Mouse (Mus musculus) right cerebral cortex, adult 2 months (tissue): ENCODE results near the gene Gm3250.
"Not testable (repeated sequence)": the region's sequence is repeated elsewhere in the genome, so short reads cannot be mapped to it uniquely, and the experiment has no call there.

Experiments used
- DNase-seq, 2 experiments: peaks; one replicate each; pipeline ENCODE4 v3.0.0; 2021 to 2022; ENCODE audit warnings: low spot score in 2 of 2

Gm3250 gene

DNA sequence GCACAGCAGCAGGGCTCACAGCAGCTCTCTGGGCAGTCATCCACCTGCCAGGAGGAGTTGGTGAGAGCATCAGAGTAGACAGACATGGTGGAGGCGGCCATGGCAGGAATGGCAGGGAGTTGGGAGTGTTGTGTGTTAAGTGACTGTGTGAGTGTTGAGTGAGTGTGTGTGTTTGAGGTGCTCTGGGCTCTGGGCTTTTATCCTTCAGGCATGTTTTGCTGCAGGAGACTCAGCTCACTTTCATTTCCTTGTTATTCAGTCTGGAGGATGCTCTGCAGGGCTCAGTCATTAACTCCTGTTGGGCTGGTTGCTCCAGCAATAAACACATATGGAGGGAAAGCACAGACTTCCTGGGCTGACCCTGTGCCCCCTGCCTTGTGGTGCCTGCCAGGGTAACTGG lies at the start of gene Gm3250:
Gm3250 (minus strand) TSS at position 101 of the 400 bp plus-strand sequence.
- DNase-seq: not testable (repeated sequence)

- no peak for DNase-seq
Measured at GRCm38 (mm10) chr10:77826951-77827350, 44.6 kb upstream of the Gm3250 start, which contains the start of gene Krtap10-4. Gene Krtap10-4, minus strand, starts transcription at chr10:77827095.

DNA sequence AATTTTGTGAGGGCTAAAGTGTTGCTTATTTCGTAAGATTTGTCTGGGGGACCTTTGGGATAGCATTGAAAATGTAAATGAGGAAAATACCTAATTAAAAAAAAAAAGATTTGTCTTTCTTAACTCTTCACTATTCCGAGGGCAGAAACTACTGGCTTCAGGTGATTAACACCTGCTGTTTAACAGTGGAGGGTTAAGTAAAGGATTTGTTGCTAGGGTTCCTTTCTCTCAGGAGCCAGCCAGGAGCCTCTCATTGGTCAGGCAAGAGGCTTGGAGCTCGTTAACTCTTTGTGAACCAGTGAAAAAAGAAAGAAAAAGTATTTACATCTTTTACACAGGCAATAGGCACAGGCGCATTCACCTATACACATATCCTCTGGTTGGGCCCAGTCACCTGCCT lies 36.9 kb upstream of the Gm3250 start:
- no peak for DNase-seq

GRCm38 (mm10) chr10:77818523-77818922 lies 36.2 kb upstream of the Gm3250 start:
- DNase-seq: no peak

- no peak for DNase-seq
Measured at GRCm38 (mm10) chr10:77815514-77815913, 33.2 kb upstream of the Gm3250 start.

- DNase-seq: no peak
Measured at GRCm38 (mm10) chr10:77814382-77814781, 32.0 kb upstream of the Gm3250 start, which contains the start of gene Gm2696. Gene Gm2696, plus strand, starts transcription at chr10:77814682.

- DNase-seq: no peak
Measured at GRCm38 (mm10) chr10:77811743-77812142, 29.4 kb upstream of the Gm3250 start, which contains the start of gene Gm9507. Gene Gm9507, minus strand, starts transcription at chr10:77811843.

- DNase-seq: no peak
Measured at GRCm38 (mm10) chr10:77804095-77804494, 21.8 kb upstream of the Gm3250 start.

- no peak for DNase-seq
Measured at GRCm38 (mm10) chr10:77798921-77799508, 16.7 kb upstream of the Gm3250 start, which contains the start of gene Gm19668. Gene Gm19668, minus strand, starts transcription at chr10:77799133.

DNA sequence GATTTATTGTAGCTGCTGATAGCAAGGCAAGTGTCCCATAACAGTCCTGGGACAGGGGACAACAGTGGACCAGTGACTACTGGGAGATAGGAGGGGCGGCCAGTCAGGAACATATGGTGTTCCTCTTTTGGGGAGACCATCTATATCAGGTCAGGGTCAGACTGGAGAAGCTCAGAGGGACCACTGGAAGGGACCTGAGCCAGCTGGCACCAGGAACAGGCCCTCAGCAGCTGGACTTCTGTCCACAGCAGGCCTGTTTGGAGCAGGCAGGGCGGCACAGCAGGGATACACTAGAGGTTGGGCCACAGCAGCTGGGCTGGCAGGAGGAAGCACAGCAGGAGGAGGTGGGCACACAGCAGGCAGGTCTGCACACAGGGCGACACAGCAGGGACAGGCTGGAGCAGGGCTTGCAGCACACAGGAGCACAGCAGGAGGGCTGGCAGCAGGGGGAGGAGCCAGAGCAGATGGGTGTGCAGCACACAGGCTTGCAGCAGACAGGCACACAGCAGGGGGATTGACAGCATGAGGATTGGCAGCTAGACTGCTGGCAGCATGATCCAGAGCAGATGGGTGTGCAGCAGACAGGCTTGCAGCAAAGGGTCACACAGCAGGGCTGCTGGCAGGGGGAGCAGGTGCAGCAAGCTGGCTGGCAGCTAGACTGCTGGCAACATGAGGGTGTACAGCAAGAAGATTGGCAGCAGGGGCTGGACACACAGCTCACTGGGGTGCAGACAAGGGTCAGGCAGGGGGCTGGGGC lies 16.0 kb upstream of the Gm3250 start:
- DNase-seq: not testable (repeated sequence)

- no peak for DNase-seq
Measured at GRCm38 (mm10) chr10:77797677-77798076, 15.3 kb upstream of the Gm3250 start.

GRCm38 (mm10) chr10:77794976-77795375 lies 12.6 kb upstream of the Gm3250 start, which contains the start of gene Gm9639:
Gene Gm9639, minus strand, starts transcription at chr10:77795076.
- no peak for DNase-seq

DNA sequence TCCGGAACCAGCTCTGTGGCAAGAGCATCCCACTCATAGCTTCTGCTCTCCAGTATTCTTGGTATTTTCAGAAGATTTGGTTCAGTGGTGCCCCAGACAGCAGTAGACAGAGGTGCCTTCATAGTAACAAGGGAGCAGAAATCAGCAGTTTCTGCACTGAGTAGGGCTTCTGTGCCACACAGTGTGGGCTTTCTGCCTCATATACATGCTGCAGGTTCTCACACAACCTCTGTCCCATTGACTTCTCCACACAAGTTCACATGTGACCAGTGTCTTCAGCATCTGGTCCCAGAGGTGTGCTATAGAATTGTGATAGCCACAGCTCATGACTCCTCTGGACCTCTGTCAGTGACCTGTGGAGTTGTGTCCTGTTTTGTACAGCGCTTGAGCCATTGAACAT lies 6.3 kb upstream of the Gm3250 start:
- no peak for DNase-seq

DNA sequence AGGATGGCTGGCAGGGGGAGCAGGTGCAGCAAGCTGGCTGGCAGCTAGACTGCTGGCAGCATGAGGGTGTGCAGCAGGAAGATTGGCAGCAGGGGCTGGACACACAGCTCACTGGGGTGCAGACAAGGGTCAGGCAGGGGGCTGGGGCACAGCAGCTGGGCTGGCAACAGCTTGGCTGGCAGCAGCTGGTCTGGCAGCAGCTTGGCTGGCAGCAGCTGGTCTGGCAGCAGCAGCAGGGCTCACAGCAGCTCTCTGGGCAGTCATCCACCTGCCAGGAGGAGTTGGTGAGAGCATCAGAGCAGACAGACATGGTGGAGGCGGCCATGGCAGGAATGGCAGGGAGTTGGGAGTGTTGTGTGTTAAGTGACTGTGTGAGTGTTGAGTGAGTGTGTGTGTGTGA lies 5.5 kb upstream of the Gm3250 start, which contains the start of gene Gm7137:
Gm7137 (minus strand) TSS at position 325 of the 400 bp plus-strand sequence.
- DNase-seq: peak in 1 of 2 experiments; percentile 12

GRCm38 (mm10) chr10:77783396-77783795 lies 1.1 kb upstream of the Gm3250 start:
- not testable (repeated sequence) for DNase-seq

DNA sequence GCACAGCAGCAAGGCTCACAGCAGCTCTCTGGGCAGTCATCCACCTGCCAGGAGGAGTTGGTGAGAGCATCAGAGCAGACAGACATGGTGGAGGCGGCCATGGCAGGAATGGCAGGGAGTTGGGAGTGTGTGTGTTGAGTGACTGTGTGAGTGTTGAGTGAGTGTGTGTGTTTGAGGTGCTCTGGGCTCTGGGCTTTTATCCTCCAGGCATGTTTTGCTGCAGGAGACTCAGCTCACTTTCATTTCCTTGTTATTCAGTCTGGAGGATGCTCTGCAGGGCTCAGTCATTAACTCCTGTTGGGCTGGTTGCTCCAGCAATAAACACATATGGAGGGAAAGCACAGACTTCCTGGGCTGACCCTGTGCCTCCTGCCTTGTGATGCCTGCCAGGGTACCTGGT lies 5.5 kb downstream of the Gm3250 start, which contains the start of gene Gm7138:
Gm7138 (minus strand) TSS at position 101 of the 400 bp plus-strand sequence.
- not testable (repeated sequence) for DNase-seq

GRCm38 (mm10) chr10:77772142-77772541 lies 10.2 kb downstream of the Gm3250 start:
- not testable (repeated sequence) for DNase-seq

DNA sequence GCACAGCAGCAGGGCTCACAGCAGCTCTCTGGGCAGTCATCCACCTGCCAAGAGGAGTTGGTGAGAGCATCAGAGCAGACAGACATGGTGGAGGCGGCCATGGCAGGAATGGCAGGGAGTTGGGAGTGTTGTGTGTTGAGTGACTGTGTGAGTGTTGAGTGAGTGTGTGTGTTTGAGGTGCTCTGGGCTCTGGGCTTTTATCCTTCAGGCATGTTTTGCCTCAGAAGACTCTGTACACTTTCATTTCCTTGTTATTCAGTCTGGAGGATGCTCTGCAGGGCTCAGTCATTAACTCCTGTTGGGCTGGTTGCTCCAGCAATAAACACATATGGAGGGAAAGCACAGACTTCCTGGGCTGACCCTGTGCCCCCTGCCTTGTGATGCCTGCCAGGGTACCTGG lies 11.1 kb downstream of the Gm3250 start, which contains the start of gene Gm3238:
Gm3238 (minus strand) TSS at position 101 of the 400 bp plus-strand sequence.
- not testable (repeated sequence) for DNase-seq

DNA sequence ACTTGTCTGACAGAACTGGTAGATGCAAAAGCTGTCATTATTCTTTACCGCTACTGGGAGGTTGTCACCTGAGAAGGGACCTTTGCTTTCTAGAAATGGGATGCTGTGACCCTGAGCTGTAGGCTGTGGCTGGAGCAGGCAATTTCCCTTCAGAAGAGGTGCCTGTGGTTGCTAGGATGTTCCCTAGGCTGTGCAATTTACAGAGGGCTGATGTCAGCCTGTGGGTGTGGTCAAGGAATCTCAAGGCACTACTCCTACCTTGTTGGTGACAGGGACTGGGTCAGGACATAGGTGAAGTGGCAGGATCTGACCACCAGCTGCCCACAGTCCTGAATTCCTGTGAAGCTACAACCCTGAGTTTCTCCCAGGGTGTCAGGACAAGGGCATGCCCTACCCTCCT lies 12.6 kb downstream of the Gm3250 start:
- DNase-seq: no peak

- not testable (repeated sequence) for DNase-seq
Measured at GRCm38 (mm10) chr10:77759582-77759981, 22.8 kb downstream of the Gm3250 start, which contains the start of gene Gm3233. Gene Gm3233, minus strand, starts transcription at chr10:77759682.

DNA sequence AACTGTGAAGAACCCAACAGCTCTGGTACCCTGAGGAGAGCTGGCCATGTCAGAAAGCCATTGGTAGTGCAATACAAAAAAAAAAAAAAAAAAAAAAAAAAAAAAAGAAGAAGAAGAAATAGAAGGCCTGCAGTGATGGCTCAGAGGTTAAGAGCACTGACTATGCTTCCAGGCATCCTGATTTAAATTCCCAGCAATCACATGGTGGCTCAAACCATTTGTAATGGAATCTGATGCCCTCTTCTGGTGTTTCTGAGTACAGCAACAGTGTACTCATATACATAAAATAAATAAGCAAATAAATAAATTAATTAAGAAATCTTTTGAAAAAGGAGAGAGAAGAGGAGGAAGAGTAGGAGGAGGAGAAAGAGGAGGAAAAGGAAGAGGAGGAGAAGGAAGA lies 28.9 kb downstream of the Gm3250 start:
- DNase-seq: no peak

- not testable (repeated sequence) for DNase-seq
Measured at GRCm38 (mm10) chr10:77752312-77752711, 30.0 kb downstream of the Gm3250 start.
